Mouse (Mus musculus) midbrain, embryonic 16.5 days (tissue): Measurements from ENCODE around the gene Olfr221. TPM values are rescaled to one million over a fixed set of nuclear protein-coding genes. Genes with fewer than 3 reads are reported as not detected.

Experiments
- ATAC-seq: fragments of 200-750 bp; cut with Nextera tagmentation; 2 replicates; pipeline ENCODE4 v1.8.0; 2017; ENCODE audit warnings: moderate TSS enrichment
- H3K27ac ChIP-seq: fragments of 300-500 bp; sonication (generic); 2 replicates; pipeline ENCODE4 v1.5.1; 2014; ENCODE audit warnings: mild to moderate bottlenecking, low read length, mixed read lengths
- H3K27me3 ChIP-seq: fragments of 300-500 bp; sonication (generic); 2 replicates; pipeline ENCODE4 v1.6.1; 2014; ENCODE audit warnings: low read depth, low read length, mixed read lengths; ENCODE audit not compliant: control insufficient read depth, insufficient read depth
- H3K36me3 ChIP-seq: fragments of 300-500 bp; sonication (generic); 2 replicates; pipeline ENCODE4 v1.6.1; 2014; ENCODE audit warnings: mild to moderate bottlenecking, low read length, moderate library complexity, mixed read lengths; ENCODE audit not compliant: control insufficient read depth, insufficient read depth
- H3K4me1 ChIP-seq: fragments of 300-500 bp; sonication (generic); 2 replicates; pipeline ENCODE4 v1.6.1; 2014; ENCODE audit warnings: mild to moderate bottlenecking, low read length, mixed read lengths; ENCODE audit not compliant: control insufficient read depth, insufficient read depth
- H3K4me2 ChIP-seq: fragments of 300-500 bp; sonication (generic); 2 replicates; pipeline ENCODE4 v1.6.1; 2014; ENCODE audit warnings: mild to moderate bottlenecking, low read length, mixed read lengths
- H3K4me3 ChIP-seq: fragments of 300-500 bp; sonication (generic); 2 replicates; pipeline ENCODE4 v1.5.1; 2014; ENCODE audit warnings: low read depth, mild to moderate bottlenecking, low read length, moderate library complexity, mixed read lengths
- H3K9ac ChIP-seq: fragments of 300-500 bp; sonication (generic); 2 replicates; pipeline ENCODE4 v1.6.1; 2014; ENCODE audit warnings: low read depth, low read length, mixed read lengths
- H3K9me3 ChIP-seq: fragments of 300-500 bp; sonication (generic); replicated peaks from 2 replicates; pipeline ENCODE4 v1.6.1; 2014; ENCODE audit warnings: mild to moderate bottlenecking, low read length, mixed read lengths; ENCODE audit not compliant: control insufficient read depth, poor library complexity, severe bottlenecking
- WGBS: fragments of 180-500 bp; shearing (Covaris S2); extraction: QIAGEN DNeasy Blood & Tissue Kit; methylation state at CpG from one replicate; pipeline ENCODE4 v1.1.7; 2014; 5-methylcytosine and 5-hydroxymethylcytosine counted together
- polyA plus RNA-seq: library from polyadenylated mRNA; unstranded; fragments of >200 nt; fragmentation: Nextera tagmentation; extraction: Ambion mirVana; gene quantifications from 2 replicates; pipeline ENCODE4 v1.2.1, GENCODE M21; 2015

Gene Olfr221
- polyA plus RNA-seq, 1 experiment from 2014 or later: not detected

GRCm38 (mm10) chr14:52003981-52004495 is 38.2 kb downstream of the Olfr221 start:
- Histone ChIP-seq H3K9ac (peak overlapping the region; percentile 55), H3K36me3 (peaks cover 30% of the 10 kb centered on the region), H3K4me2 (peak overlapping the region; percentile 50), H3K27me3 (no peaks in the 10 kb centered on the region), H3K9me3 (no peaks in the 10 kb centered on the region), H3K4me1 (peaks cover 39% of the 10 kb centered on the region), H3K4me3 (peak overlapping the region; percentile 11), H3K27ac (peak overlapping the region; percentile 89)
- peak; percentile 88 for ATAC-seq
- 7% methylated on average over 16 of the region's 16 CpGs for WGBS

- H3K36me3 ChIP-seq: peaks cover 54% of the 10 kb centered on the region
- 86% methylated on average over 14 of the region's 14 CpGs for WGBS
- no peak for ATAC-seq
- H3K9ac ChIP-seq: no peak overlapping the region
- H3K4me1 ChIP-seq: no peaks in the 10 kb centered on the region
- H3K4me2 ChIP-seq: no peak overlapping the region
- no peak overlapping the region for H3K27ac ChIP-seq
- no peak overlapping the region for H3K4me3 ChIP-seq
- no peaks in the 10 kb centered on the region for H3K27me3 ChIP-seq
- no peaks in the 10 kb centered on the region for H3K9me3 ChIP-seq
These were observed 44.8 kb downstream of the Olfr221 start for GRCm38 (mm10) chr14:51997483-51997882.

- ATAC-seq: peak; percentile 30
- peak overlapping the region; percentile 20; the same call in 1 of the 2 replicates for H3K9ac ChIP-seq
- peaks cover 54% of the 10 kb centered on the region for H3K36me3 ChIP-seq
- H3K4me2 ChIP-seq: no peak overlapping the region
- no peak overlapping the region for H3K4me3 ChIP-seq
- WGBS: 55% methylated on average over 17 of the region's 17 CpGs
- H3K9me3 ChIP-seq: no peaks in the 10 kb centered on the region
- H3K27me3 ChIP-seq: no peaks in the 10 kb centered on the region
- H3K27ac ChIP-seq: peak overlapping the region; percentile 41; the same call in 1 of the 2 replicates
- H3K4me1 ChIP-seq: no peaks in the 10 kb centered on the region
These were observed 45.4 kb downstream of the Olfr221 start for GRCm38 (mm10) chr14:51996866-51997265.

GRCm38 (mm10) chr14:51996231-51996841 is 45.9 kb downstream of the Olfr221 start:
- Histone ChIP-seq H3K36me3 (peaks cover 58% of the 10 kb centered on the region), H3K4me2 (no peak overlapping the region), H3K27ac (no peak overlapping the region; the same call in 1 of the 2 replicates), H3K9me3 (no peaks in the 10 kb centered on the region), H3K4me3 (no peak overlapping the region), H3K4me1 (no peaks in the 10 kb centered on the region), H3K9ac (no peak overlapping the region), H3K27me3 (no peaks in the 10 kb centered on the region)
- WGBS: 88% methylated on average over 13 of the region's 13 CpGs
- ATAC-seq: no peak

- Histone ChIP-seq H3K27me3 (no peaks in the 10 kb centered on the region), H3K27ac (no peak overlapping the region), H3K4me3 (no peak overlapping the region), H3K4me2 (no peak overlapping the region), H3K4me1 (no peaks in the 10 kb centered on the region), H3K9ac (no peak overlapping the region), H3K9me3 (no peaks in the 10 kb centered on the region), H3K36me3 (peaks cover 62% of the 10 kb centered on the region)
- no peak for ATAC-seq
- WGBS: 88% methylated on average over 12 of the region's 12 CpGs
These were observed 46.9 kb downstream of the Olfr221 start for GRCm38 (mm10) chr14:51995219-51995871.

GRCm38 (mm10) chr14:51994453-51994852 is 47.8 kb downstream of the Olfr221 start:
- H3K9ac ChIP-seq: no peak overlapping the region
- H3K4me3 ChIP-seq: no peak overlapping the region
- H3K27ac ChIP-seq: no peak overlapping the region
- peaks cover 68% of the 10 kb centered on the region for H3K36me3 ChIP-seq
- H3K9me3 ChIP-seq: no peaks in the 10 kb centered on the region
- 90% methylated on average over 4 of the region's 4 CpGs for WGBS
- ATAC-seq: no peak
- H3K27me3 ChIP-seq: no peaks in the 10 kb centered on the region
- H3K4me2 ChIP-seq: no peak overlapping the region
- peaks cover 4% of the 10 kb centered on the region; the same call in 1 of the 2 replicates for H3K4me1 ChIP-seq

- H3K27ac ChIP-seq: peak overlapping the region; percentile 22; the same call in 1 of the 2 replicates
- no peak overlapping the region for H3K4me3 ChIP-seq
- H3K4me1 ChIP-seq: peaks cover 23% of the 10 kb centered on the region
- no peaks in the 10 kb centered on the region for H3K27me3 ChIP-seq
- no peak overlapping the region for H3K4me2 ChIP-seq
- ATAC-seq: no peak
- peak overlapping the region; percentile 5; the same call in 1 of the 2 replicates for H3K9ac ChIP-seq
- 56% methylated on average over 12 of the region's 12 CpGs for WGBS
- H3K36me3 ChIP-seq: peaks cover 48% of the 10 kb centered on the region
- H3K9me3 ChIP-seq: no peaks in the 10 kb centered on the region
These were observed 52.7 kb downstream of the Olfr221 start for GRCm38 (mm10) chr14:51989461-51989970.

- WGBS: 76% methylated on average over 12 of the region's 12 CpGs
- H3K9ac ChIP-seq: no peak overlapping the region
These were observed 53.5 kb downstream of the Olfr221 start for GRCm38 (mm10) chr14:51988731-51989130.

GRCm38 (mm10) chr14:51987177-51987576 is 55.1 kb downstream of the Olfr221 start:
- 0 out of 2 replicates have a peak overlapping the region, but pooled peaks have one; percentile 10 for H3K9ac ChIP-seq
- H3K36me3 ChIP-seq: peaks cover 34% of the 10 kb centered on the region
- ATAC-seq: no peak
- no peaks in the 10 kb centered on the region for H3K27me3 ChIP-seq
- H3K4me3 ChIP-seq: no peak overlapping the region
- H3K4me1 ChIP-seq: peaks cover 29% of the 10 kb centered on the region
- H3K27ac ChIP-seq: no peak overlapping the region
- 96% methylated on average over 6 of the region's 6 CpGs for WGBS
- H3K4me2 ChIP-seq: no peak overlapping the region
- no peaks in the 10 kb centered on the region for H3K9me3 ChIP-seq

More at GRCm38 (mm10) chr14:51988731-51989130, 53.5 kb downstream of the Olfr221 start:
- peaks cover 44% of the 10 kb centered on the region for H3K36me3 ChIP-seq
- peaks cover 23% of the 10 kb centered on the region for H3K4me1 ChIP-seq
- H3K27me3 ChIP-seq: no peaks in the 10 kb centered on the region
- H3K9me3 ChIP-seq: no peaks in the 10 kb centered on the region
- no peak overlapping the region for H3K27ac ChIP-seq
- no peak for ATAC-seq
- H3K4me3 ChIP-seq: no peak overlapping the region
- H3K4me2 ChIP-seq: no peak overlapping the region
